Mouse (Mus musculus): ENCODE measurements around the gene Gabrd. TPM values are rescaled to one million over a fixed set of nuclear protein-coding genes. Genes with fewer than 3 reads are reported as not detected.

The Gabrd gene
- polyA plus RNA-seq, 1 experiment from 2014 or later = 0.68 TPM

DNA sequence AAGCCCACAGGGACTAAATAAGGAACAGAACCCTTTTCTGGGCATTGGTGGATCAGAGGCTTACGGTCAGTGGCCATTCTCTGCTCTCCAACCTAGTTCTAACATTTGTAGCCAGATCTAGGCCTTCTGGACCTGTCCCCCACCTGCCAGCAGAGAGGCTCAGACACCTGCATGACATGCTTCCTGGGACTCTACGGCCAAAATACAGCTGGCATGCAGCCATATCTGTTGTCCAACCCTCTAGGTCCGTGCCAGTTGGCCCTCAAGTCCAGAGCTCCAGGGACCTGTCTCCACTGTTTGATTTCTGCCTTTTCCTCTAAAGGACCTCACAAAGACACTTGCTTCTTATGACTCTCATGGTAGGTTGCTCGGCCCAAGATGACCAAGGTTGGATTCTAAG is 1.2 kb downstream of the Gabrd start:
- H3K27me3 ChIP-seq (replicated peaks; ENCODE audit: insufficient read depth, low read length) = peaks cover 9% of the 10 kb centered on the region; the same call in 1 of the 2 replicates
- ATAC-seq (no peak), DNase-seq (ENCODE audit: low spot score) (no peak)
- no peak overlapping the region for H3K27ac ChIP-seq (ENCODE audit: low read length)
- H3K4me2 ChIP-seq (replicated peaks; ENCODE audit: low read depth, low read length) = no peak overlapping the region
- TF ChIP-seq EP300 (IDR thresholded peaks at IDR 0.05) (no peak), CTCF (IDR thresholded peaks at IDR 0.05) (no peak)
- no peaks in the 10 kb centered on the region for H3K9me3 ChIP-seq (ENCODE audit: low read length)
- whole genome bisulfite sequencing = 77% methylated on average over 4 of the region's 4 CpGs
- H3K9ac ChIP-seq (replicated peaks; ENCODE audit: low read depth) = no peak overlapping the region
- H3K4me3 ChIP-seq (ENCODE audit: low read depth, low read length) = no peak overlapping the region
- no peaks in the 10 kb centered on the region for H3K36me3 ChIP-seq (ENCODE audit: insufficient read depth, low read length)
- H3K4me1 ChIP-seq (ENCODE audit: insufficient read depth, low read depth, low read length) = 0 out of 2 replicates have a peak, but pooled peaks cover 3% of the 10 kb centered on the region

GRCm38 (mm10) chr4:155395471-155395870 is 2.4 kb downstream of the Gabrd start:
- no peak overlapping the region for H3K4me3 ChIP-seq (ENCODE audit: low read depth, low read length)

DNA sequence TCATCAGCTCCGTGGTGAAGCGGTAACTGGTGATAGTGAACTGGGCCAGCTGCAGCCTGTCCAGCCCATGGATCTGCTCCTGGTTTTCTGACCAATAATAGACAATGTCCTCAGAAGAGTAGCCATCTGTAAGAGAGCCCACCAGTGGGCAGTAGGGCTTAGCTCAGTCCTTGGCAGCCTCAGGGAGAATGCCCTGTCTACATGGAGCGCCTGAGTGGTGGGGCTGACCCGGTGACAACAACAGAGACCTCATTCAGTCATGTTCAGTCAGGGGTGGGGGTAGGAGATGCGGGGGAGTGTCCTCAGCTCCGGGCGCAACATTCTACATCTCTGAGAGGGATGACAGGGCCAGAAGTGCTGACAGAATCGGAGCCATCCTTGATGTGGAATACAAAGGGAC is 10.7 kb downstream of the Gabrd start:
- H3K4me3 ChIP-seq (ENCODE audit: low read depth, low read length) = no peak overlapping the region
- H3K36me3 ChIP-seq (ENCODE audit: insufficient read depth, low read length) = no peaks in the 10 kb centered on the region
- no peak overlapping the region for H3K9ac ChIP-seq (replicated peaks; ENCODE audit: low read depth)
- no peaks in the 10 kb centered on the region for H3K4me1 ChIP-seq (ENCODE audit: insufficient read depth, low read depth, low read length)
- no peak for DNase-seq (ENCODE audit: low spot score)
- no peak for ATAC-seq
- no peaks in the 10 kb centered on the region for H3K9me3 ChIP-seq (ENCODE audit: low read length)
- 74% methylated on average over 8 of the region's 8 CpGs for WGBS
- no peak overlapping the region for H3K4me2 ChIP-seq (replicated peaks; ENCODE audit: low read depth, low read length)
- H3K27ac ChIP-seq (ENCODE audit: low read length) = no peak overlapping the region
- TF ChIP-seq EP300 (IDR thresholded peaks at IDR 0.05) (no peak), CTCF (IDR thresholded peaks at IDR 0.05) (no peak)
- no peaks in the 10 kb centered on the region for H3K27me3 ChIP-seq (replicated peaks; ENCODE audit: insufficient read depth, low read length)

More at GRCm38 (mm10) chr4:155395471-155395870, 2.4 kb downstream of the Gabrd start:
- H3K4me2 ChIP-seq (replicated peaks; ENCODE audit: low read depth, low read length) = no peak overlapping the region
- 0 out of 2 replicates have a peak, but pooled peaks cover 3% of the 10 kb centered on the region for H3K4me1 ChIP-seq (ENCODE audit: insufficient read depth, low read depth, low read length)
- no peak overlapping the region for H3K27ac ChIP-seq (ENCODE audit: low read length)
- no peak for TF ChIP-seq EP300 (IDR thresholded peaks at IDR 0.05)
- TF ChIP-seq CTCF (IDR thresholded peaks at IDR 0.05) = no peak
- H3K27me3 ChIP-seq (replicated peaks; ENCODE audit: insufficient read depth, low read length) = peaks cover 9% of the 10 kb centered on the region; the same call in 1 of the 2 replicates
- DNase-seq (ENCODE audit: low spot score) = no peak
- no peak for ATAC-seq
- WGBS = 84% methylated on average over 5 of the region's 5 CpGs
- no peaks in the 10 kb centered on the region for H3K9me3 ChIP-seq (ENCODE audit: low read length)
- no peaks in the 10 kb centered on the region for H3K36me3 ChIP-seq (ENCODE audit: insufficient read depth, low read length)
- no peak overlapping the region for H3K9ac ChIP-seq (replicated peaks; ENCODE audit: low read depth)

- Histone ChIP-seq H3K27ac (ENCODE audit: low read length) (no peak overlapping the region), H3K4me2 (replicated peaks; ENCODE audit: low read depth, low read length) (no peak overlapping the region), H3K36me3 (ENCODE audit: insufficient read depth, low read length) (no peaks in the 10 kb centered on the region), H3K27me3 (replicated peaks; ENCODE audit: insufficient read depth, low read length) (no peaks in the 10 kb centered on the region), H3K9me3 (ENCODE audit: low read length) (no peaks in the 10 kb centered on the region), H3K4me3 (ENCODE audit: low read depth, low read length) (no peak overlapping the region), H3K9ac (replicated peaks; ENCODE audit: low read depth) (no peak overlapping the region), H3K4me1 (ENCODE audit: insufficient read depth, low read depth, low read length) (no peaks in the 10 kb centered on the region)
- WGBS = 51% methylated on average over 4 of the region's 4 CpGs
- ATAC-seq (no peak), DNase-seq (ENCODE audit: low spot score) (no peak)
- TF ChIP-seq EP300 (IDR thresholded peaks at IDR 0.05) = no peak
- no peak for TF ChIP-seq CTCF (IDR thresholded peaks at IDR 0.05)
Measured at GRCm38 (mm10) chr4:155383326-155383725, 14.6 kb downstream of the Gabrd start.

GRCm38 (mm10) chr4:155382752-155383151 is 15.2 kb downstream of the Gabrd start:
- ATAC-seq (no peak), DNase-seq (ENCODE audit: low spot score) (no peak)
- TF ChIP-seq CTCF (IDR thresholded peaks at IDR 0.05) (no peak), EP300 (IDR thresholded peaks at IDR 0.05) (no peak)
- Histone ChIP-seq H3K4me3 (ENCODE audit: low read depth, low read length) (no peak overlapping the region), H3K4me1 (ENCODE audit: insufficient read depth, low read depth, low read length) (no peaks in the 10 kb centered on the region), H3K27me3 (replicated peaks; ENCODE audit: insufficient read depth, low read length) (no peaks in the 10 kb centered on the region), H3K36me3 (ENCODE audit: insufficient read depth, low read length) (no peaks in the 10 kb centered on the region), H3K9ac (replicated peaks; ENCODE audit: low read depth) (no peak overlapping the region), H3K4me2 (replicated peaks; ENCODE audit: low read depth, low read length) (no peak overlapping the region), H3K9me3 (ENCODE audit: low read length) (no peaks in the 10 kb centered on the region), H3K27ac (ENCODE audit: low read length) (no peak overlapping the region)
- WGBS = 25% methylated on average over 9 of the region's 9 CpGs

DNA sequence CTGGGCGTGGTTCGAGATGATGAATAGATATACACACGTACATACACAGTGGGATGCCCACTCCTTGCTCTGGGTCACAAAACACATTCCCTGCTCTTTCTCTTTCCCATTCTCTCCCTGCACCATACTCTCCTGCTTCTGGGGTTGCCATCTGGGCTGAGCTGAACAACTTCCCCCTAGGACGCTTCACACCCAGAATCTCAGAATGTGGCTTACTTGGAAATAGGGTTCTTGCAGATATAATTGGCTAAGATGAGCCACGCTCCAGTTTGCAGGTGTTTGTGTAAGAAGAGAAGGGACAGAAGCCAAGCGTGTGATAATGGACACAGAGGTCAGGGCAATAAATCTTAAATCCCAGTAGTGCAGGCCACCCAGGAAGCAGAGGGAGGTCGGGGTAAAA is 15.9 kb downstream of the Gabrd start:
- Histone ChIP-seq H3K4me1 (ENCODE audit: insufficient read depth, low read depth, low read length) (no peaks in the 10 kb centered on the region), H3K27me3 (replicated peaks; ENCODE audit: insufficient read depth, low read length) (no peaks in the 10 kb centered on the region), H3K4me3 (ENCODE audit: low read depth, low read length) (no peak overlapping the region), H3K36me3 (ENCODE audit: insufficient read depth, low read length) (no peaks in the 10 kb centered on the region), H3K4me2 (replicated peaks; ENCODE audit: low read depth, low read length) (no peak overlapping the region), H3K27ac (ENCODE audit: low read length) (no peak overlapping the region), H3K9me3 (ENCODE audit: low read length) (no peaks in the 10 kb centered on the region), H3K9ac (replicated peaks; ENCODE audit: low read depth) (no peak overlapping the region)
- WGBS = 36% methylated on average over 7 of the region's 7 CpGs
- no peak for TF ChIP-seq CTCF (IDR thresholded peaks at IDR 0.05)
- TF ChIP-seq EP300 (IDR thresholded peaks at IDR 0.05) = no peak
- no peak for ATAC-seq
- no peak for DNase-seq (ENCODE audit: low spot score)
